Mouse (Mus musculus): ENCODE data around the gene Ttc37.

Ttc37 gene

DNA sequence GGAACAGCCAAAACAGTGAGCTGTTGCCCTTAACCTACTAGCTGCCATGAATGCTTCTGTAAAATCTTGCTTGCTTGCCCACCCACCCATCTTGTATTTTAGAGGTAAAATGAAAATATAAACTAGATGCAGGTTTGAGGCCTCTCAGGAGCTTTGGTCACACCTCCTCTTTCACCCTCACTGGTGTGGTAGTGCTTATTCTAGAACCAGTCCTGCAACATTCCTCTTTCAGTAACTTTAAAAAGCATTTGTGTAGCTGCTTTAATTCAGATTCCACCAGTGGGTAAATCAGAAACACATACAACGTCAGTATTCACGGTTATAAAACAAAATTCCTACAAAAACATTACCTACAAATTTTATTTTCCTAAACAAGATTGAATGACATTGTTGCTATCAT is 62.1 kb downstream of the Ttc37 start:
- no peak for DNase-seq

DNA sequence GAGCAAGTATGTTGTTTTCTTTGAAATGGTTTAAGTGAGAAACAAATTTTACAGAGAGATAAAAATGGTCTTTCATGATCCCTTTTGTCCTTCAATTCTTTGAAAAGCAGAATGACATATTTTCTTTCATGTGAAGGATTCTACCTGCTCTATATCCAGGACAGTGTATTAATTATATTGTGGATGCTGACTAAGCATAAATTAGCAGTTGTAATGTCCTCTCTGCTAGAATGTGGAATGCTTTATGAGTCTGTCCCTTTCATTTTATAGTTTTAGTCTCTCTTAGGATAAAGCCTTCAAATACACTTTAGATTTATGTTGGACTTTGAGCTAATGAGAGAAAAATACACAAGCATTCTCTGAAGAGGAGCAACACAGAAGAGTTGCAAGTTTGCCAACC is 75.8 kb downstream of the Ttc37 start:
- DNase-seq, result no peak

DNA sequence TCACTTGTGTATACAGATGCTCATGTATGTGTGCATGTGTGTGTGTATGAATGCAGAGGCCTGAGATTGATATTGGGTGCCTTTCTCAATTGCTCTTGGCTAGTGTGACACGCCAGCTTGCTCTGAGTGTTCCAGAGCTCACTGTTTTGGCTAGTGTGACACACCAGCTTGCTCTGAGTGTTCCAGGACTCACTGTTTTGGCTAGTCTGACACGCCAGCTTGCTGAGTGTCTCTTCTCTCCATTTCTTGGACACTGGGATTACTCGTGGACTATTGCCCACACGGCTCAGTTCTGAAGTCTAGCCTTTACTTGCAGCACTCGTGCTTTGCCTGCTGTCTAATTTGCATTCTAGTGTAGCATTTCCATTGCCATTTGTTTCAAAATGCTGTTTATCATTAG is 80.2 kb downstream of the Ttc37 start:
- no peak for DNase-seq

DNA sequence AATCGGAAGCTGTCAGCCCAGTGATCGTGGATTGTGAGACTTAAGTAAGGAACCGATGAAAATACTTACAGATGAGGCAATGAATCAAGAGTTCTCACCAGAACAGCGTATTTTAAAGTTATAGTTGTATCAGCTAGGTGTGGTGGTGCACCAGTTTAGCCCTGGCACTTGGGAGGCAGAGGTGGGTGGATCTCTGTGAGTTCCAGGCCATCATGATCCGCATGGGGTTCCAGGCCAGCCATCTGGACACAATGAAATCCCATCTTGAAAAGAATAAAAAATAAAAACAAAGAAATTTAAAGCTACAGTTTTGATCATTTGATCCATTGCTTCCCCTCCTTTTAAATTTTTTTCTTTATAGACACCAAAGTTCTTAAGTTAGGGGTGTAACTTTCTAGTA is 89.1 kb downstream of the Ttc37 start:
- no peak for DNase-seq

DNA sequence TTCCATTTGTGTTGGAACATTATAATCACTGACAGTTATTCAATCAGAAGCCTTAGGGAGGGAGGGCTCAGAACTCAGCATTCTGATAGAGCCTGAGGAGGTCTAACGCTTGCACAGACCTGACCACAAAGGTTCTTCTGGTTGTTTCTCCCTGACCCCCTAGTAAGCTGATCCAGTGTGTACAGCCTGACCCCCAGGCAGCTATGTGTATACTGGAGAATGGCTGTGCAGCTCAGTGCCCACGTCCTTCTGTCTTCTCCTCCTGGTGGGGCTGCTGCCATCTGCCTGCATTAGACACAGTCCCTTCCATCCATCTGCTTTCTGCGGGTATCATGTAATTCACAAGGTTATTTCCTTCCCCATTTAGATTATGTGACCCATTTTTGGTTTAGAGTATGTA is 90.7 kb downstream of the Ttc37 start:
- DNase-seq, result no peak

DNA sequence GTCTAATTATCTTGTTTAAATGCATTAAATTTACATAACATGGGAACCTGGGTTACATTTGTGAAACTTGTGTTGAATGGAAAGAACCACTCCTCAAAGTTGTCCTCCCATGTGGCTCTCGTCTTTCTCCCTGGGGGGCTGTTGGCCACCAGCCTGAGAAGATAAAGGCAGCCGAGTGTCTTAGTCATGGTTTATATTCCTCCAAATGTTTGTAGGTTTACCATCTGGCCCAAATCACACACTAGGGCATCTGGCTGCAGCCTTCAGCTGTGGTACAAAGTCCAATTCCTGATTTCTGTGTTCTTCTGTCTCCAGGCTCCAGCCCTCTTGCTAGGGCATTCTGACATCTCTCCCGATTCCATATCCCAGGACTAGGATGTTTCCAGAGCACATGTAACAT is 91.7 kb downstream of the Ttc37 start:
- DNase-seq, result no peak

DNA sequence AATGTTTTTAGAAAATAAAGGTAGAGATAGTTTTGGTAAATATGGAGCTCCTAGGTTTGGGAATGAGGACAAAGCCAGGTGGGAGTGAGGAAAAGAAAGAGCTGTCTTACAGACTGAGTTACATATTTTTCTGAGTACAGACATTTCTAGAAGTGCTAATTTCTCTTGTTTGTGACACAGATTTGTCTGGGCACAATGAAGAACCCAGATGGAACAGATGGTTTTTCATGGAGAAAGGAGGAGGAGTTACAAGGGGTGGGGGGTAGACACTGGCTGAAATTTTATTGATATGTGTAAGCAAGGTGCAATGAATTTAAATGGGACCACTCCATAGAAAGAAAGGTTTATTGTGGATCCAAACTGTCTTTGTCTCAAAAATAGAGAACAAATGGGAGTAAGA is 96.4 kb downstream of the Ttc37 start:
- no peak for DNase-seq

DNA sequence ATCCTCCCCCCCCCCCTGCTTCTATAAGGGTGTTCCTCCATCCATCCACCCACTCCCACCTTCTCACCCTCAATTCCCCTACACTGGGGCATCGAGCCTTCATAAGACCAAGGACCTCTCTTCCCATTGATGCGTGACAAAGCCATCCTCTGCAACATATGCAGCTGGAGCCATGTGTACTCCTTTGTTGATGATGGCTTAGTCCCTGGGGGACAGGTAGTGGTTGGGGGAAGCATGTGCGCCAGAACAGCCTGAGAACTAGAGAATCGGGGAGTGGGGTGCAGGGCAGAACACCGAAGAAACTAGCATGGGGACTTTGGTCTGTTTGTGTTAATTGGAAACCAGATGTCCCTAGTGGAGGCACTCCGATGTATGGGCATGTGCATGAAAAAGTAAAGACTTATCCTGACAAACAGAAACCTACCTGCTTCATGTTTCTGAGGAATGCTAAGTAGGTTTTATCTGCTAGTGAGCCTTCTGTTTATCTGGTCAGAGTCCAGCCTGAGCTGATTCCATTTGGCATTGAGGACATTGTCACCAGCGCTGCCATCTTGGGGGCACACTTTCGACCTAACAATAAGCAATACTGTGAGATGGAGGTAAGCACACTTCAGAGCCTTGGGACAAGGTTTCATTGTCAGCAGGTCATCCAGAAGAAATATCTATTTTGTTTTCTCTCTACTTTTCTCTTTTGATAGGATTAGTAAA is 97.1 kb downstream of the Ttc37 start:
- DNase-seq, result no peak

DNA sequence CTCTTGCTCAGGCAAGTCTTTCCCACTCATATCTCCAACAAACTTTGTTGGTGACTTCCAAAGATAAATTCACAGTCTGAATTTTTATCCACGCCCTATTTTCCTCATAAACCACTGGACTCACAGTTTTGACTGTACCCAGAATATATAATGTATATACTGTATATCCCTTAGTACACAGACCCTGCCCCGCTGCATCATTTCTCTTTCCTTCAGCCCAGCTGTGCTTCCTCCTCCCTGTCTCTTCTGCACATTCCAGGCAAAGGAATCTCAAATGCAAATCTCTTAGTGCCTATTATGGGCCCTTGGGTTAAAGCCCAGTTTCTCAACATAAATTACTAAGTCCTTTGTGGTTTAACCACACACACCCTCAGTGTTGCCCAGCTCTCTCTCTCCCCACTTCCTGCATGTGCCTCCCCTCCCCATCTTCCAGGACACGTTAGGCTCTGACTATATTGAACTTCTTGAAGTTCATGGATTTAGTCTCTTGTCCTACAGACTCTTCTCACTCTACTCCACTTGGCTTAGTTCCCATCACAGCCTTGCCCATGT is 98.8 kb downstream of the Ttc37 start:
- no peak for DNase-seq

DNA sequence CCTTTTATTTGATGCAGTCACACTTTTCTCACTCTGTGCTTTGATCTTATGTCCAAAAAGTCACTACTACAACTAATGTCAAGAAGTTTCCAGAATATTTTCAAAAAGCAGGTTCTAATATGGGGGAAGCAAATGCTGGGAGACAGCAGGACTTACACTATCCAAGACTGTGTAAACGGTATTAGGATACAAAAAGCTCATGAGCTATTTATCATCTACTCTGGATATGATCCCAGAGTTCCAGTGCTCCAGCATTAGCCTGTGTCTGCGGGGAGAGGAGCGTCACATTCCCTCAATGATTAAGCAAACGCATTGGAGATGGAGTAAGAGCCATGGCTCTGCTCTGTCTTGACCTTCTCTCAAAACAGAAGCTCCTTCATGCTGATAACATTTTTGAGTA is 101.4 kb downstream of the Ttc37 start:
- no peak for DNase-seq

DNA sequence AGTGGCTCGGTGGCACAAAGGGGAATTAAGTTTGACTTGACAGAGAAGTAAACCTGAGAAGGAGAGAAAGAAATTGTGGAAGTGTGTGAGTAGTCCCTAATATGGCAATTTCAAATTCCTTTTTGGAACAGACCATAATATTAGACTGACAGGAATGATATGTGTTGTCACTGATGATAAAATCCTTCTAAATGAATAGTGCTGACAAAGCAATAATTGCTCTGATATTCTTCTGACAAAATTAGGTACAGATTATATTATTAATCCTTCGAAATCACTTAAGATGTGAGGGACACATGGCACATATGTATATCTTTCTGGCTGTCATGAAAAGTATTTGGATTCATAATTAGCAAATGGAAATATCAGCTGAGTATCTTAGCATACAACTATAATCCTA is 116.4 kb downstream of the Ttc37 start:
- DNase-seq, result no peak

DNA sequence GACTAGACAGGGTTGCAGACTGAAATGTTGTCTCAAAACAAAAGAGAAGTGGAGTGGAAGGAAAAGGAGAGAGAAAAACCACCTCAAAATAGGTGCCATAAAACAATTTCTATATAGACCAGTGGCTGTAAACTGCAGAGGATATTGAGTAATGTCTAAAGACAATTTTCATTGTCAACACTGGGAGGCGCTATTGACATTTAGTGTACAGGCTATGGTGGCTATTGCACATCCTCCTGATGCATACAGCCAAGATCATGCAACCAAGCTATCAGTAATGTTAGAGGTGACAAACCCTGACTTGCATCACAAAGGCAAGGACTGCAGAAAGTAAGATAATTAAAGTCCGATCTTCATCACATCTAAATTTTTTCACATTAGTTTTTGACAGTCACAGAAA is 116.9 kb downstream of the Ttc37 start:
- DNase-seq, result peak; percentile 47

Data from embryo, embryonic 11 days (tissue).